Mouse (Mus musculus) bone marrow macrophage, adult 2 months (primary cell): ENCODE data around the gene 4930486L24Rik.

ENCODE experiments used
- CTCF ChIP-seq: IDR thresholded peaks from 2 replicates; pipeline ENCODE4 v1.5.1; 2012; ENCODE audit warnings: low read depth, mild to moderate bottlenecking, low read length, moderate library complexity
- POLR2A ChIP-seq: IDR thresholded peaks from 2 replicates; pipeline ENCODE4 v1.6.1; 2012; ENCODE audit warnings: mild to moderate bottlenecking, low read depth, low read length, borderline replicate concordance

DNA sequence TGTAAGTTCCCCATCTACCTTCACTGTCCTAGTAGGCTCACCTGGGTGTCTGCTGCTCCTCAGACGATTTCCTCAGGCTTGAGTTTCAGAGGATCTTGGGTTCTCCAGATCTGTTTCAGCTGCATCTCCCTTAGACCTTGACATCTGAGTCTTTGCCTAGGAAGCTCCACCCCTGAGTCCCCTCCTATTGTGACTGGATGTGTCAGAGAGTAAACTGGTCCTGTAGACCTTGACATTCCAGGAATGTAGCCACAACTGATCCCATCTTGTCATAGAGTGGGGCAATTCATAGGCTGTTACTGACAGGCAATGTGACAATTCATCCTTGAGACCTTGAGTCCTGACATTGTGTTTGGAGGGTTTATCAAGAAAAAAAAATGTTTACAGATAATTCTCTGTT is at the start of gene 4930486L24Rik:
- no peak for TF ChIP-seq CTCF
- TF ChIP-seq POLR2A: no peak
